Mouse (Mus musculus) heart, adult 2 months (tissue): ENCODE results near the gene Syt2. TPM values are rescaled to one million over a fixed set of nuclear protein-coding genes. Genes with fewer than 3 reads are reported as not detected.

Source experiments
- DNase-seq, 2 experiments: peaks; one replicate each; pipeline ENCODE4 v3.0.0; 2021
- H3K27ac ChIP-seq: fragments of 200-600 bp; 2 replicates; pipeline ENCODE4 v1.8.1; 2022
- H3K27me3 ChIP-seq: fragments of 200-500 bp; 2 replicates; pipeline ENCODE4 v1.6.1; 2012; ENCODE audit warnings: mild to moderate bottlenecking, low read length, inconsistent platforms, mixed read lengths; ENCODE audit not compliant: control insufficient read depth, insufficient read depth
- H3K36me3 ChIP-seq: fragments of 200-500 bp; 2 replicates; pipeline ENCODE4 v1.6.1; 2012; ENCODE audit warnings: low read length, inconsistent platforms; ENCODE audit not compliant: control insufficient read depth, insufficient read depth
- H3K4me1 ChIP-seq: fragments of 200-500 bp; 2 replicates; pipeline ENCODE4 v1.6.1; 2011; ENCODE audit warnings: low read length; ENCODE audit not compliant: control insufficient read depth, insufficient read depth
- H3K4me3 ChIP-seq: fragments of 200-600 bp; 2 replicates; pipeline ENCODE4 v1.8.1; 2022
- H3K79me2 ChIP-seq: fragments of 200-500 bp; replicated peaks from 2 replicates; pipeline ENCODE4 v1.6.1; 2012; ENCODE audit warnings: mild to moderate bottlenecking, inconsistent platforms, low read length, moderate library complexity, mixed read lengths; ENCODE audit not compliant: control insufficient read depth, insufficient read depth
- H3K9ac ChIP-seq: fragments of 200-500 bp; 2 replicates; pipeline ENCODE4 v1.6.1; 2012; ENCODE audit warnings: low read depth, mild to moderate bottlenecking, control low read depth, inconsistent platforms, low read length, mixed read lengths
- CTCF ChIP-seq: fragments of 200-600 bp; IDR thresholded peaks from 2 replicates; pipeline ENCODE4 v1.8.1; 2022; ENCODE audit warnings: antibody characterized with exemption, mild to moderate bottlenecking, moderate library complexity
- EP300 ChIP-seq: fragments of 200-500 bp; IDR thresholded peaks from 2 replicates; pipeline ENCODE4 v1.6.1; 2011; ENCODE audit warnings: low read depth, low read length, control low read depth; ENCODE audit not compliant: insufficient read depth
- POLR2A ChIP-seq: fragments of 200-500 bp; IDR thresholded peaks from 2 replicates; pipeline ENCODE4 v1.6.1; 2011; ENCODE audit warnings: mild to moderate bottlenecking, low read depth, low read length, control low read depth; ENCODE audit not compliant: insufficient read depth
- WGBS: fragments of 180-500 bp; shearing (Covaris S2); methylation state at CpG from one replicate; pipeline ENCODE4 v1.1.7; 2018; 5-methylcytosine and 5-hydroxymethylcytosine counted together
- intact Hi-C: fragments of 180-260 bp; cut with DNase I; formaldehyde crosslinking; loops from one replicate; pipeline ENCODE4 v1.15.1; 2025
- microRNA-seq, 2 experiments: library from miRNA; unstranded; fragments of <30 nt; microRNA quantifications; one replicate each; pipeline ENCODE4 v1.2.0; 2021
- polyA plus RNA-seq: library from polyadenylated mRNA; depleted of rRNA; stranded (reverse); fragments of >200 nt; gene quantifications from 2 replicates; pipeline ENCODE4 v1.2.3, GENCODE M21; 2012; rRNA removed
- total RNA-seq, 2 experiments: library from RNA; stranded (reverse); gene quantifications; 2 replicates each; pipeline ENCODE4 v1.2.3; 2021

The Syt2 gene
- total and polyA plus RNA-seq, 3 experiments = 0.04 to 0.05 TPM; not detected in 1

DNA sequence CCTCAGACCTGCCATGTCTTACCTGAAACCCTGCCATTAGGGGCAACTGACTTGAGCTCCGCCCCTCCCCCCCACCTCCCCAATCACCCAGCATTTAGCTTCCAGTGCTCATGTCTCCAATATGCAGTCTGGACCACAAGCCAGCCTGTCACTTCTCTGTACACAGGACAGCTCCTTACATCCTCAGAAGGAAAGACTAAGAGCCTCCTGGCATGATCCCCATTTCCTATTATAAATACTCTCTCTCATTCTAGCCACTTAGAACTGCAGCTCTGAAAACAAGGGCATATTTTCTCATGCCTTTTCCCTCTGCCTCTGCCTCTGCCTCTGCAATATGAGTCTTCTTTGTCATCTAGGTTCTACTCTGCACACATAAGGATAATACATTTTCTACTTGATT, 149.6 kb downstream of the Syt2 start:
- DNase-seq = no peak
- WGBS = 89% methylated on average over 1 of the region's 1 CpGs
- no peak overlapping the region for H3K27ac ChIP-seq

DNA sequence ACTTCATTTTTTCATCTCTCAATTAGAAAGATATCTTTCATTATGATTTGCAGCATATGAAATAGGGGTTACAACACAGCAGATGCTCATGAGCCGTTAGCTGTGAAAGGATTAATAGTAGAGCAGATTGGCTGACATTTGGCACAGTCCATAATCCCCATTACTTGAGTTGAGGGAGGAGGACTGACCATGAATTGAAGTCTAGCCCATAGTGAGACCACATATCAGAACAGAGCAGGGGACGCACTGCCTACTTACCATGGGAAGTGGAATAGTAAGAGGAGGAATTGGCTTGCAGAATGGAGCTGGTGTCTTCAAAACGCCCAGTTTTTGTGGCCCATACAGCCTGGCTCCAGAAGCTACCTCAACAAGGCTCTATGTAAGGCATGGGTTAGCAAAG, 150.1 kb downstream of the Syt2 start:
- 80% methylated on average over 3 of the region's 3 CpGs for WGBS
- Histone ChIP-seq H3K4me3 (no peak overlapping the region), H3K36me3 (peaks cover 11% of the 10 kb centered on the region; the same call in 1 of the 2 replicates), H3K79me2 (peaks cover 7% of the 10 kb centered on the region), H3K27ac (no peak overlapping the region), H3K4me1 (peaks cover 5% of the 10 kb centered on the region), H3K27me3 (no peaks in the 10 kb centered on the region), H3K9ac (no peak overlapping the region)
- TF ChIP-seq POLR2A (no peak), CTCF (no peak), EP300 (no peak)
- DNase-seq = no peak
- intact Hi-C loops = no loop called here

More for the DNA sequence above, 149.6 kb downstream of the Syt2 start:
- Histone ChIP-seq H3K4me3 (no peak overlapping the region), H3K79me2 (peaks cover 7% of the 10 kb centered on the region), H3K27me3 (no peaks in the 10 kb centered on the region), H3K9ac (no peak overlapping the region), H3K4me1 (peaks cover 3% of the 10 kb centered on the region), H3K36me3 (peaks cover 12% of the 10 kb centered on the region; the same call in 1 of the 2 replicates)
- intact Hi-C loops = no loop called here
- TF ChIP-seq CTCF (no peak), POLR2A (no peak), EP300 (no peak)

DNA sequence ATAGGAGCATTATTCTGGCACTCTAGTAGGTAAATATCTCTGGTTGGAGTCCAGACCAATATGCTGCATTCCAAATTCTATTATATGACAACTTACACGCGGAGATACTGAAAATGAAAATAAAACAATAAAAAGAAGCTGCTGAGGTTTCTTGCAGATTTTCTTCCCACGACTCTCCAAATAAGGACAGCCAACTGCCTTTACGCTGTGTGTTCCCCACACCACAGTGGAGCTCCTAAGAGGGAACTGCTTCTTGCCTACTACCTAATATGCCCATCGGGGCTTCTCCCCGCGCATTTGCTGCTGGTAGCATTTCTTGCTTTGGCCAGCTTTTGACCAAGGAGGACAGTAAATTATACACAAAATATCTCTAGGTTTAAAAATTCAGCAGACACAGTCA, 155.3 kb downstream of the Syt2 start:
- intact Hi-C loops = no loop called here
- H3K9ac ChIP-seq = peak overlapping the region; percentile 31; the same call in 1 of the 2 replicates

DNA sequence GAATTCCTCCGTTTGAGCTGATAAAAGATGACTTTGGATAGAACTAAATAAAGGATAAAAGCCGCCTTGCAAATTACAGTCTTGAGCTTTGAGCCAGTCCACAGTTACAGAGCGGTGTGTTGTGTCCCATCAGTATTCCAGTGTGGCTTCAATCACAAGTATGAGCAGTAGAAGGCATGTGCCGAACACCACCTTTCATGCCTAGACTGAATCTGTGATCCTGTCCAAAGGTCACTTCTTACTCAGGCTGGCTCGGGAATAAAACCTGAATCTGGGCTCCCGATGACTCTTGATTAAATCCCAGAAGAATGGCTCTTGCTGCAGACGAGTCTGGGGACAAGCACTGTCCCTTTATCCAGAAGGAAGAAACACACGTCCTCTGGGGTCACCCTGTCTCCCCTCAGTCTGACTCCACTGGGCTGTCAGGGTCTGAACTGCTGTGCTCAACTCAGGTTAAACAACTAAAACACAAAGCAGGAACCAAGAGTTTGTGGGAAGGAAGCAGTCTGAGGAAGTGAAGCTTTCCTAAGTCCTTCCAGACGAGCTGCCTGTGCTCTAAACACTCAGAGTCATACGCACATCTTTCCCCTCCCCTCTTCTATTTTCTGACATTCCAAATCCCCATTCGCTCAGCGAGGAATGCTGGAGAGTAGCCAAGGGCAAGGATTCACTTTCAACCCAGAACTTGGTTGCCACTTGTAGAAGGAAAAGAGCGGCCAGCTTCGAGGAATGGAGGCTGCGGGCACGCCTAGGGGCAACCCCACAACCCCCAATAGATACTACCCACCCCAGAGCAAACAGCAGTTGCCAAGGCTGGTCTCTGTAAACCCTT, 157.0 kb downstream of the Syt2 start:
- 21% methylated on average over 16 of the region's 16 CpGs for WGBS
- TF ChIP-seq EP300 = 0 out of 2 replicates have a peak, but pooled peaks have one; percentile 42
- peak; percentile 89 for TF ChIP-seq POLR2A
- no peak for TF ChIP-seq CTCF
- peak; percentile 65 to 78 for DNase-seq
- Histone ChIP-seq H3K4me1 (peaks cover 12% of the 10 kb centered on the region), H3K9ac (peak overlapping the region; percentile 79), H3K27ac (peak overlapping the region; percentile 90), H3K36me3 (peaks cover 16% of the 10 kb centered on the region), H3K4me3 (peak overlapping the region; percentile 42), H3K79me2 (peaks cover 7% of the 10 kb centered on the region), H3K27me3 (no peaks in the 10 kb centered on the region)
- intact Hi-C loops = no loop called here

More for the DNA sequence above, 155.3 kb downstream of the Syt2 start:
- Histone ChIP-seq H3K4me1 (peaks cover 12% of the 10 kb centered on the region), H3K4me3 (peak overlapping the region; percentile 13), H3K79me2 (peaks cover 7% of the 10 kb centered on the region), H3K27ac (peak overlapping the region; percentile 90), H3K27me3 (no peaks in the 10 kb centered on the region), H3K36me3 (peaks cover 17% of the 10 kb centered on the region)
- TF ChIP-seq CTCF = no peak
- TF ChIP-seq EP300 = no peak
- TF ChIP-seq POLR2A = no peak
- DNase-seq = no peak
- 68% methylated on average over 7 of the region's 7 CpGs for WGBS

DNA sequence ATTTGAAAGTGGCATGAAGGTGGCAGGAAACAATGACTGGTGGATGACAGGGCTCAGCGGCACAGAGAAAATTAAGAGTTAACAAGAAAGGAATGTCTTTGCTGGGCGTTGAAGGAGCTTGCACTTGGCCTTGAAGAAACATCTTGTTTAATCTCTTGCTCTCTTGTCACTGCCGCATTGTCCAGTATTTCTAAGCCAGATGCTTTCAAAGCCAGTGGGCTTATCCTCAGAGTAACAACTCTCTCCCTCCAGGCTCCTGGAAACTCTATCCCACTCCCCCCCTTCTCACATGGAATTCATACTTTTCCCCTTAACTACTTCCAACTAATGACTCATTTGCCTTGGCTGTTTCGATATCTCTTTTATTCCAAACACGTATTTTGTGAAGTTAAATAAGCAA, 157.9 kb downstream of the Syt2 start:
- Histone ChIP-seq H3K27me3 (no peaks in the 10 kb centered on the region), H3K79me2 (peaks cover 3% of the 10 kb centered on the region), H3K4me1 (peaks cover 12% of the 10 kb centered on the region), H3K9ac (no peak overlapping the region), H3K36me3 (peaks cover 16% of the 10 kb centered on the region), H3K27ac (peak overlapping the region; percentile 90), H3K4me3 (no peak overlapping the region)
- intact Hi-C loops = no loop called here
- 40% methylated on average over 5 of the region's 5 CpGs for WGBS
- peak in 1 of 2 experiments; percentile 41 for DNase-seq
- no peak for TF ChIP-seq POLR2A
- TF ChIP-seq EP300 = no peak
- no peak for TF ChIP-seq CTCF

DNA sequence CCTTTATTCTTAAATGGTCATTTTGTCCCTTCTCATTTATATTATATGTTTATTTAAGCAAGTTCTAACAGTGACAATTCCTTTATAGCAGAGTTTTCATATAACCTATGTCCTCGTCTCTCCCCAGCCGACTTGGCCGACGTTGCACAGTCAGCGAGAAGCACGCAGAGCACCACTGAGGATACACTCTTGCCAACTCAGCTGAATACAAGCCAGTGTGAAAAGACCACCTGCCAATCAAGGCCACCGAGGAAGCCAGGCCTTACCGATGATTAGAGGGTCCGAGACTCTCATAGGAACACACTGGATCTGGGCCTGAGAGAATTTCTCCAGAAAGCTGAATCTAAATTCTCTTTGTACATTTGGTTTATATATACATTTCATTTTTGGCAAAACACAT, 159.0 kb downstream of the Syt2 start:
- DNase-seq = no peak
- intact Hi-C loops = no loop called here
- Histone ChIP-seq H3K9ac (no peak overlapping the region), H3K4me1 (peaks cover 12% of the 10 kb centered on the region), H3K27ac (no peak overlapping the region), H3K4me3 (no peak overlapping the region), H3K79me2 (no peaks in the 10 kb centered on the region), H3K27me3 (no peaks in the 10 kb centered on the region), H3K36me3 (peaks cover 14% of the 10 kb centered on the region)
- TF ChIP-seq CTCF = no peak
- TF ChIP-seq EP300 = no peak
- no peak for TF ChIP-seq POLR2A
- WGBS = 83% methylated on average over 9 of the region's 9 CpGs

Small RNA genes lying within 50 kb of the gene (microRNA-seq; reads per million reads assigned to microRNA genes)
- 0 reads per million in 2 experiments for gene Gm22232

Other genes with a start within 250 kb of the Syt2 start
- 10 to 100 TPM; 21.0 to 24.1 TPM for gene Cyb5r1, start 241.1 kb upstream of the Syt2 start, total RNA-seq
- gene Cyb5r1, start 241.1 kb upstream of the Syt2 start, polyA plus RNA-seq = 41.8 and 42.8 TPM in 2 replicates
- gene Adipor1, start 231.3 kb upstream of the Syt2 start, total RNA-seq = 100 to 1,000 TPM; 140 TPM
- gene Adipor1, start 231.3 kb upstream of the Syt2 start, polyA plus RNA-seq = 148 and 177 TPM in 2 replicates
- 10 to 100 TPM; 20.2 to 21.8 TPM for gene Klhl12, start 191.1 kb upstream of the Syt2 start, total RNA-seq
- gene Klhl12, start 191.1 kb upstream of the Syt2 start, polyA plus RNA-seq = 9.3 and 15.7 TPM in 2 replicates
- gene Rabif, start 152.0 kb upstream of the Syt2 start, total RNA-seq = 1 to 10 TPM; 8.6 to 9.1 TPM
- 9.1 and 14.9 TPM in 2 replicates for gene Rabif, start 152.0 kb upstream of the Syt2 start, polyA plus RNA-seq
- gene Mgat4e, start 97.0 kb upstream of the Syt2 start, total RNA-seq = not detected
- 0.20 TPM in 1 of 2 replicates, not detected in the other for gene Mgat4e, start 97.0 kb upstream of the Syt2 start, polyA plus RNA-seq
- 10 to 100 TPM; 11.6 to 13.2 TPM for gene Kdm5b, start 86.5 kb upstream of the Syt2 start, total RNA-seq
- 3.3 and 7.0 TPM in 2 replicates for gene Kdm5b, start 86.5 kb upstream of the Syt2 start, polyA plus RNA-seq